Comparison of ENCODE assay signal across 7 mouse cellular contexts in genomic region chr5:144884629-144885217, GRCm38 (mm10).
DNase-seq lines count a peak whose midpoint lies in the region; ATAC-seq and TF ChIP-seq lines count a peak whose summit lies in the region.

No protein-coding gene starts in this region.

- peak; percentile 72 for TF ChIP-seq CTCF in kidney, postnatal 0 days (IDR thresholded peaks at IDR 0.05; ENCODE audit: low read depth)

- H3K4me2 ChIP-seq in kidney, postnatal 0 days (ENCODE audit: low read length) = no peak overlapping the region
- H3K4me2 ChIP-seq in hindbrain, embryonic 12.5 days (replicated peaks) = no peak overlapping the region

- no peaks in the 10 kb centered on the region for H3K27me3 ChIP-seq in kidney, postnatal 0 days (ENCODE audit: insufficient read depth, low read length)
- H3K27me3 ChIP-seq in hindbrain, embryonic 12.5 days = no peaks in the 10 kb centered on the region

- DNase-seq in kidney, adult 18-20 months = peak; percentile 28
- DNase-seq in kidney, adult 8-10 months = no peak
- peak; percentile 40 for DNase-seq in ZHBTc4 (ENCODE audit: low read depth, low spot score)
- DNase-seq in kidney, postnatal 0 days (ENCODE audit: low spot score) = peak; percentile 61
- DNase-seq in ovary, adult 18-20 months (ENCODE audit: low spot score) = no peak

- no peaks in the 10 kb centered on the region for H3K4me1 ChIP-seq in kidney, postnatal 0 days (replicated peaks; ENCODE audit: insufficient read depth, low read length)
- H3K4me1 ChIP-seq in hindbrain, embryonic 12.5 days = no peaks in the 10 kb centered on the region

- H3K9me3 ChIP-seq in kidney, postnatal 0 days (replicated peaks; ENCODE audit: low read length) = no peaks in the 10 kb centered on the region
- H3K9me3 ChIP-seq in hindbrain, embryonic 12.5 days (replicated peaks) = 0 out of 2 replicates have a peak, but pooled peaks cover 4% of the 10 kb centered on the region

- H3K9ac ChIP-seq in kidney, postnatal 0 days (ENCODE audit: low read depth, low read length) = no peak overlapping the region
- H3K9ac ChIP-seq in hindbrain, embryonic 12.5 days = no peak overlapping the region

- 80% methylated on average over 13 of the region's 13 CpGs for WGBS in kidney, postnatal 0 days
- 83% methylated on average over 13 of the region's 13 CpGs for WGBS in hindbrain, embryonic 12.5 days

- peaks cover 78% of the 10 kb centered on the region for H3K36me3 ChIP-seq in kidney, postnatal 0 days (ENCODE audit: insufficient read depth, low read length)
- H3K36me3 ChIP-seq in hindbrain, embryonic 12.5 days = peaks cover 98% of the 10 kb centered on the region

- no peak overlapping the region for H3K4me3 ChIP-seq in kidney, postnatal 0 days (replicated peaks; ENCODE audit: low read depth, low read length)
- no peak overlapping the region for H3K4me3 ChIP-seq in hindbrain, embryonic 12.5 days

- H3K27ac ChIP-seq in kidney, postnatal 0 days = no peak overlapping the region
- H3K27ac ChIP-seq in hindbrain, embryonic 12.5 days = no peak overlapping the region

- ATAC-seq in kidney, postnatal 0 days (replicated peaks; ENCODE audit: low FRiP score, low read depth) = 0 out of 2 replicates have a peak, but pooled peaks have one; percentile 42
- peak; percentile 39; the same call in 1 of the 2 replicates for ATAC-seq in megakaryocyte progenitor cell, adult 5-6 weeks (replicated peaks; ENCODE audit: poor library complexity)
- no peak for ATAC-seq in hindbrain, embryonic 12.5 days (ENCODE audit: low FRiP score)

Comparison
In these comparisons a context has a peak if more than half of its experiments do, and no peak if none do; other contexts are left out.
1. DNase-seq: peak in kidney, adult 18-20 months (single experiment), ZHBTc4 (single experiment) and kidney, postnatal 0 days (single experiment); none in kidney, adult 8-10 months (0 of 2) and ovary, adult 18-20 months (single experiment).